Mouse (Mus musculus): Measurements from ENCODE around the gene Zfp454. TPM values are rescaled to one million over a fixed set of nuclear protein-coding genes. Genes with fewer than 3 reads are reported as not detected.

Gene Zfp454
- polyA plus RNA-seq, 1 experiment = not detected

DNA sequence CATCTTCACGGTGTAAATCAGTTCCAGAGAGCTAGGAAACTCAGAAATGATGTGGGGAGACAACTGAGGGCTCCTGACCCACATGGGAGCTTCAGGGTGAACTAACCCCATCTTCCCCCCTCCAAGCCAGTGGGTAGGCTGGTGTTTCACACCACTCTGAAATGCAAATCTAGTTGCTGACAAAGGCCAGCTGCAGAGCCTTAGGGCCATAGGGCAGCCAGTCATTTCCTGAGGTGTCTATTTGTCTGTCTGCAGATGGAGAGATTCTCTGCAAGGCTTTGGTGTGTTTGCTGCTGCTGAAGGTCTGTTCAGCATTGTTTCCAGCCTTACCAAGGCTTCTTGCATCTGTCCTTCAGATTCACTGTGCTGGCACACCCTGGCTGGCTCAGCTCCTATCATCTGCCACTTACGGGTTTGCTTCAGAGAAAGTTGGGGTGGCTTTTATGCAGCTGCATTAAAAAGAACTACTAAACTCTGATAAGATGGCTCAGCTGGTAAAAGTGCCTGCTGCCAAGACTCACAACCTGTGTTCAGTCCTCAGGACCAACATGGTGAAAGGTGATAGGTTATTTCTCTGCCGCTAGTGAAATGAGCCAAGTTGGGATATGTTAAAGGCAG lies 38.8 kb downstream of the Zfp454 start:
- no peaks in the 10 kb centered on the region; the same call in 1 of the 2 replicates for H3K9me3 ChIP-seq (ENCODE audit: control insufficient read depth, low read length)

DNA sequence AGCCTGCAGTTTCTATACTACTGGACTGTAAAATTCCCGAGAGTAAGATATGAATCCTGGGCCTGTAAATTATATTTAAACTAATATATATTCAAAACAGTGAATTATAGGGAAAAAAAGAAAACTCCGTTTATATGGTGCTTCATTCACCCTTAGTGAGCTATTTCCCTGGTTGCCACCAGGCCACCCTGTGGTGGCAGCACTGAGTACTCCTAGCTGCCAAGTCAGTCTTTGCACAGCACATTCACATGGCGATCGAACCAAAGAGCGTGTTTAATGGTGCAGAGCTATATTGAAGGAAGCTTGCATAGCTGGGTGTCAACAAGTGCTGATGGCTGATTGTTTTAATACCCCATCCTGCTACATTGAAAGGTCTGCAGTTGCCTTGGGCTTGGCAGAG lies 40.4 kb downstream of the Zfp454 start:
- peaks cover 45% of the 10 kb centered on the region for H3K27me3 ChIP-seq (ENCODE audit: control insufficient read depth)
- no peak overlapping the region for H3K4me3 ChIP-seq (replicated peaks)
- no peaks in the 10 kb centered on the region for H3K36me3 ChIP-seq (ENCODE audit: control insufficient read depth)
- no peaks in the 10 kb centered on the region; the same call in 1 of the 2 replicates for H3K9me3 ChIP-seq (ENCODE audit: control insufficient read depth, low read length)
- TF ChIP-seq TAL1 (IDR thresholded peaks at IDR 0.05; ENCODE audit: low read length) = no peak
- no peak for TF ChIP-seq GATA1 (IDR thresholded peaks at IDR 0.05; ENCODE audit: low read length)
- no peaks in the 10 kb centered on the region for H3K4me1 ChIP-seq (ENCODE audit: control insufficient read depth)

More for the DNA sequence above, 38.8 kb downstream of the Zfp454 start:
- H3K4me1 ChIP-seq (ENCODE audit: control insufficient read depth) = no peaks in the 10 kb centered on the region
- H3K36me3 ChIP-seq (ENCODE audit: control insufficient read depth) = no peaks in the 10 kb centered on the region
- TF ChIP-seq GATA1 (IDR thresholded peaks at IDR 0.05; ENCODE audit: low read length) (no peak), TAL1 (IDR thresholded peaks at IDR 0.05; ENCODE audit: low read length) (no peak)
- H3K27me3 ChIP-seq (ENCODE audit: control insufficient read depth) = peaks cover 57% of the 10 kb centered on the region
- no peak overlapping the region for H3K4me3 ChIP-seq (replicated peaks)

DNA sequence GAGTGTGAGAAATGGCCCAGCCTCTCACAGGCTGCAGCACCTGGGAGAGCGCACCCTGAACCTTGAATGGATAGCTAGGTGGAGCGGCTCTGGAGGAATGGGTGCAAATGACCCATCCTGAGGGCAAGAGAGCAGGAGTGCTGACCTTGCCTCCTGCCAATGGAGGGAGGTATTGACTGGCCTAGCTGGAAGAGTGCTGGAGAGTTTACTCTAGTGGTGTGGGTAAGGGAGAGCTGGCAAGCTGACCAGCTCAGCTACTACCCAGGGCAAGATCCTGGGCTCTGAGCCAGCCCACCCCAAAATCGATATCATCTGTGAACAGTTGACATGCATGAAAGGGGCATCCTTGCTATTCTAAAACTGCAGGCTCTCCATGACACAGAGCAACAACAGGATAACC lies 41.5 kb downstream of the Zfp454 start:
- TF ChIP-seq TAL1 (IDR thresholded peaks at IDR 0.05; ENCODE audit: low read length) (no peak), GATA1 (IDR thresholded peaks at IDR 0.05; ENCODE audit: low read length) (no peak)
- Histone ChIP-seq H3K4me3 (replicated peaks) (no peak overlapping the region), H3K4me1 (ENCODE audit: control insufficient read depth) (0 out of 2 replicates have a peak, but pooled peaks cover 2% of the 10 kb centered on the region), H3K27me3 (ENCODE audit: control insufficient read depth) (peaks cover 35% of the 10 kb centered on the region), H3K36me3 (ENCODE audit: control insufficient read depth) (no peaks in the 10 kb centered on the region), H3K9me3 (ENCODE audit: control insufficient read depth, low read length) (no peaks in the 10 kb centered on the region; the same call in 1 of the 2 replicates)

DNA sequence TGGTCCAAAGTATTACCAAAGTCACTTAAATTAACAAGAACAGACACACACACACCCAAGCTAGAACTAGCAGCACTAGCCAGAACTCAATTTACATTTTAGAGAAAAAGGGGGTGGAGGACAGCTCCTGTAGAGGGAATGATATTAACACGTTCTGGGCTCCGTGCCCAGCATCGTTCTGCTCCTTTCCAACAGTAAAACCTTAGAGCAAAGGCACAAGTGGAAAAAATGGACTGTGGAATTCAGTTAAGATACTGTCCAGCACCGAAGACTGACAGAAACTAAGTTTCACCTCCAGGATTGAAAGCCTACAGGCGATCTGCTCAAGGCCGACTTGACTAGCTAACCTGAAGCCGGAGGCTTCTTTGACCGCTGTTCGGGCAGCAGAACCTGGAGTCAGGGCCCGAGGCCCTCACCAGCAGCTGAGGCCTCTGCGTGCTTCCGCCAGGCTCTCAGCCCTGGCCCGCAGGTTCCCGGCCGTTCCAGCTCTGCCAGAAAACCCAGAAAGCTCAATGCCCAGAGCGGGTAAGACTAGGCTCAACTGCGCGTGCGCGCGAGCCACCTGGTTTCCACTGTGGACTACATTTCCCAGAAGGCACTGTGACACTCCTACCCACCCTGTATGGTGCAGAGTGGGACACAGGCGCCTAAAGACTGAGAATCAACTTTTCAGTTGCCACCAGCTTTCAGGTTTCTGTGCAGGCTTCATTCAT lies 46.3 kb downstream of the Zfp454 start, which contains the start of gene Zfp879:
Zfp879 (minus strand) TSS at position 530 of the 713 bp plus-strand sequence.
- Histone ChIP-seq H3K4me3 (replicated peaks) (peak within 1 kb of the TSS; percentile 40), H3K27me3 (ENCODE audit: control insufficient read depth) (no peaks in the 10 kb centered on the region), H3K36me3 (ENCODE audit: control insufficient read depth) (no peaks in the 10 kb centered on the region), H3K9me3 (ENCODE audit: control insufficient read depth, low read length) (no peaks in the 10 kb centered on the region), H3K4me1 (ENCODE audit: control insufficient read depth) (0 out of 2 replicates have a peak, but pooled peaks cover 2% of the 10 kb centered on the region)
- TF ChIP-seq GATA1 (IDR thresholded peaks at IDR 0.05; ENCODE audit: low read length) (no peak), TAL1 (IDR thresholded peaks at IDR 0.05; ENCODE audit: low read length) (no peak)

DNA sequence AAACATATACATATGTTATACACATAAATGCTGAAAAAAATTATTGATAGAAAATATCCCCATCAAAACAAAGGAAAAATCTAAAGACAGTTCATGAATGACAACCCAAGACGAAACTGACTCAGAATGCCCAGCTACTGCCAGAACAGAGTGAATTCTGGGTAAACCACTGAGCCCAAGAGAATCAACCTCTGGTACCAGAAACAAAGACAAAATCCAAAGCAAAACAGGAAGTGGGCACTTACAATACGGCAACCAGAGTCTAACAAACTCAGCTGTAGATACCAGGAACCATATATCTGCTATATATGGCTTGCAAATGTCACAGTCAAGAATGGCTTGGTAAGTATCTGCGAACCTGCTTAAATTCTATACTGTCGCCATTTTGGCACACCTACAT lies 51.7 kb downstream of the Zfp454 start:
- H3K36me3 ChIP-seq (ENCODE audit: control insufficient read depth) = peaks cover 2% of the 10 kb centered on the region; the same call in 1 of the 2 replicates
- H3K4me3 ChIP-seq (replicated peaks) = no peak overlapping the region
- H3K9me3 ChIP-seq (ENCODE audit: control insufficient read depth, low read length) = peaks cover 13% of the 10 kb centered on the region
- no peak for TF ChIP-seq GATA1 (IDR thresholded peaks at IDR 0.05; ENCODE audit: low read length)
- H3K27me3 ChIP-seq (ENCODE audit: control insufficient read depth) = no peaks in the 10 kb centered on the region
- H3K4me1 ChIP-seq (ENCODE audit: control insufficient read depth) = no peaks in the 10 kb centered on the region

DNA sequence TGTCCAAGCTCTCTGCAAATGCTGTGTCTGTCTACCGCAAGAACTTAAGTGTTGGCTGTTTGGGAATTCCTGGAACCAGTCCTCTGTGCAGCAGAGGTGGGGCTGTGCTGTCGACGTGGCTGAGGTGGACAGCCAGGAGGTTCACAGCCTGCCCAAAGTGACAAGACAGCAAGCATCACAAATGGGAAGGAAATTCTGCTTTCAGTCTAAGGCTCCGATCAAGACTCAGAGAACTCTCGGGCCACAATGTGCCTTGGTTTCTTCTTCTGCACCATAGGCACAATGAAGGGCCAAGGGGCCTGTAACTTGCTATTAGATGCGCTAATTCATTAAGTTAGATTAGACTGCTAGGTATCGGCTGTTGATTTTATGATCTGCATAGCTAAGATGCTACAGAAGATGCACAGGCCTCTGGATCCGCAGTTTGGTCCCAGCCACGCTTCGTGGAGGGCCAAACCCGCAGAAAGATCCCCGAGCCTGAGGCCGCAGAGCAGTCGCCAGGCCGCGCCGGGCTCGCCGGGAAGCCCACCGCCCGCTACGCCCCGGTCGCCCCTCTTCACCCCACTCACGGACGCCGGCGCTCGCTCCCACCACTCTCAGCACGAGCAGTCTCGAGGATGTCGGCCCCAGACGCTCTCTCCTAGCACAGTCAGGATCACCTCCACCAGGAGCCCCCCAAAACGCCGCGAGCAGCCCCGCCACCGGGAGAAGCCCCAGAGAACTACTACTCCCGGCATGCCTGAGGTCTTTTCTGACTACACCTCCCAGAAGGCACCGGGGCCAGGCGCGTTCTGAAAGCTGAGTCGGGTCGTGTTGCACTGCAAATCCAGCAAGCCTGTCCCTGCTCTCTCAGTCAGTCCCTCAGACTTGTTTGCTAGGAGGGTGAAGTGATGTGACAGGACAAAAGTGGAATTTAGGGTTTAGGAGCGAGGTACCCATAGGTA lies 60.2 kb downstream of the Zfp454 start, which contains the start of gene Zfp354c:
Zfp354c (minus strand) TSS at position 715 of the 944 bp plus-strand sequence.
- H3K4me1 ChIP-seq (ENCODE audit: control insufficient read depth) = peaks cover 11% of the 10 kb centered on the region
- TF ChIP-seq GATA1 (IDR thresholded peaks at IDR 0.05; ENCODE audit: low read length) (no peak), TAL1 (IDR thresholded peaks at IDR 0.05; ENCODE audit: low read length) (no peak)
- H3K9me3 ChIP-seq (ENCODE audit: control insufficient read depth, low read length) = no peaks in the 10 kb centered on the region
- H3K27me3 ChIP-seq (ENCODE audit: control insufficient read depth) = no peaks in the 10 kb centered on the region
- H3K4me3 ChIP-seq (replicated peaks) = peak within 1 kb of the TSS; percentile 74
- H3K36me3 ChIP-seq (ENCODE audit: control insufficient read depth) = no peaks in the 10 kb centered on the region

- no peaks in the 10 kb centered on the region for H3K36me3 ChIP-seq (ENCODE audit: control insufficient read depth)
- peaks cover 11% of the 10 kb centered on the region for H3K4me1 ChIP-seq (ENCODE audit: control insufficient read depth)
- H3K4me3 ChIP-seq (replicated peaks) = no peak overlapping the region
- no peaks in the 10 kb centered on the region for H3K9me3 ChIP-seq (ENCODE audit: control insufficient read depth, low read length)
- no peak for TF ChIP-seq TAL1 (IDR thresholded peaks at IDR 0.05; ENCODE audit: low read length)
- TF ChIP-seq GATA1 (IDR thresholded peaks at IDR 0.05; ENCODE audit: low read length) = no peak
- H3K27me3 ChIP-seq (ENCODE audit: control insufficient read depth) = no peaks in the 10 kb centered on the region
These were observed 61.2 kb downstream of the Zfp454 start for GRCm38 (mm10) chr11:50826214-50826613.

Other genes with a start within 250 kb of the Zfp454 start
- 0.08 TPM in 1 of 2 replicates, not detected in the other for gene Zfp354c, start 59.9 kb downstream of the Zfp454 start, polyA plus RNA-seq (2012)
- not detected in 2 replicates for gene Zfp879, start 46.1 kb downstream of the Zfp454 start, polyA plus RNA-seq (2012)
- gene Grm6, start 37.0 kb downstream of the Zfp454 start, polyA plus RNA-seq (2012) = not detected in 2 replicates
- gene Zfp2, start 28.5 kb upstream of the Zfp454 start, polyA plus RNA-seq (2012) = not detected in 2 replicates
- not detected in 2 replicates for gene Zfp354b, start 44.0 kb upstream of the Zfp454 start, polyA plus RNA-seq (2012)
- not detected in 2 replicates for gene 4933414I15Rik, start 56.1 kb upstream of the Zfp454 start, polyA plus RNA-seq (2012)
- gene Prop1, start 66.1 kb upstream of the Zfp454 start, polyA plus RNA-seq (2012) = not detected in 2 replicates
- 0.01 TPM in 1 of 2 replicates, not detected in the other for gene Olfr1378, start 78.9 kb upstream of the Zfp454 start, polyA plus RNA-seq (2012)
- gene Olfr1377, start 94.3 kb upstream of the Zfp454 start, polyA plus RNA-seq (2012) = not detected in 2 replicates
- not detected in 2 replicates for gene Olfr51, start 115.9 kb upstream of the Zfp454 start, polyA plus RNA-seq (2012)
- gene Olfr54, start 126.6 kb upstream of the Zfp454 start, polyA plus RNA-seq (2012) = 0.01 TPM in 1 of 2 replicates, not detected in the other
- gene Olfr1375, start 160.5 kb upstream of the Zfp454 start, polyA plus RNA-seq (2012) = not detected in 2 replicates
- gene Zfp354a, start 171.6 kb upstream of the Zfp454 start, polyA plus RNA-seq (2012) = not detected in 2 replicates

Measured in erythroblast, embryonic 14.5 days (primary cell).